Mouse (Mus musculus) thymus, postnatal 25 days (tissue): Measurements from ENCODE around the gene Slc43a3.

ENCODE experiments used
- DNase-seq: peaks from one replicate; pipeline ENCODE4 v3.0.0; 2022

Gene Slc43a3

GRCm38 (mm10) chr2:84938249-84938946, 2.0 kb downstream of the Slc43a3 start:
- no peak for DNase-seq

- no peak for DNase-seq
These were observed 2.9 kb downstream of the Slc43a3 start for GRCm38 (mm10) chr2:84939306-84939705.

- DNase-seq: no peak
These were observed 3.3 kb downstream of the Slc43a3 start for GRCm38 (mm10) chr2:84939711-84940110.

DNA sequence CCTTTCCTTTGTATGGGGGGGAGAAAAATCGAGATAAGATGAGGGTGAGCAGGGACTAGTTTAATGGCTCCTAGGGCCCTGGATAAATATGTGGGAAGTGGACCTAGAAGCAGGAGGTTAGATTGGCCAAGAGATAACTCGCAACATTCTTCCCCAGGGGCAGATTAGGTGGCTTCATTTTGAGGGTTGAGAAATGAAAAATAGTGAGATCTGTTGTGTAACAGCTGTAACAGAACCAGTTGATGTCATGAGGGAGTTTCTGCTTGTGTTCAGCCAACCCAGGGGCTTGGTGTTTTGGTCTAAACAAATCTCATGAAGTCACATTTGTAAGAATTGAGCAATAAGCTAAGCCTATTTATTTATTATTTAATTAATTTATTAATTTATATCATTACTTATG, 5.0 kb downstream of the Slc43a3 start:
- no peak for DNase-seq

DNA sequence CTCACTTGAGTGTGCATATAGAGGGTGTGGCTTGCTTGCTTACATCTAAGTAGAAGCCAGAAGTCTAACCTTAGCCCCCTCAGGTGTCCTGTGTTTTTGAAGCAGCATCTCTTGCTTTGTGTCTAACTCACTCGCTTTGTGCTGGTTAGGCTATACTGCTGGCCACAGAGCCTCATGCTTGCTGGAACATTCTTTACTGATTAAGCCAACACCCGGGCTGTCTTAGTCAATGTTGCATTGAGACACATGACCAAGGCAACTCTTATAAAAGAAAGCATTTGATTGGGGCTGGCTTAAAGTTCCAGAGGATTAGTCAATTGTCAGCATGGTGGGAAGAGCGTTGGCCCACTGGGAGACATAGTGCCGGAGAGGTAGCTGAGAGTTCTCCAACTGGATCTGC, 5.4 kb downstream of the Slc43a3 start:
- DNase-seq: no peak

DNA sequence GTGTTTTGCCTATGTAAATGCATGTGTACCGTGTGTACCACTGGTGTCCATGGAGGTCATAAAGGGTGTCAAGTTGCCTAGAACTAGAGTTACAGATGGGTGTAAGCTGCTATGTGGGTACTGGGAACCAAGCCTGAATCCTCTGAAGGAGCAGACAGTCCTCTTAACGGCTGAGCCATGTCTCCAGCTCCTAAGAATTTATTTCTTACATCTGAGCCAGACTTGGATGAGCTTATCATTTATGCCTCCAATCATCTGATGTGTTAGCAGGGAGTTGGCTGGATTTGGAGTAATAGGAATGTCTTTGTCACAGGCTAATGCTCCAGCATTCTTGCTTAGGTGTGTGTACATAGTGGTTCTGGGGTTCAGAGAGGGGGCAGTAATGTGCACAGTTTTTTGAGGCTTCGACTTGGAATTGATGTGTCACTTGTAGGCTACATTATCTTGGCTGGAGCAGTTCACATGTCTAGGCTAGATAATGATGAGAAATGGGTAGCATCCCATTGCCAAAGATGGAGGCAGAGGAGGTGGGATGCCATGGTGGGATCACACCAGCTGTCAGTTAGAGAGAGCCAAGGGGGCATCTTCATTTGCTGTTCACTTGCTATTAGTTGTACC, 10.9 kb downstream of the Slc43a3 start:
- no peak for DNase-seq

DNA sequence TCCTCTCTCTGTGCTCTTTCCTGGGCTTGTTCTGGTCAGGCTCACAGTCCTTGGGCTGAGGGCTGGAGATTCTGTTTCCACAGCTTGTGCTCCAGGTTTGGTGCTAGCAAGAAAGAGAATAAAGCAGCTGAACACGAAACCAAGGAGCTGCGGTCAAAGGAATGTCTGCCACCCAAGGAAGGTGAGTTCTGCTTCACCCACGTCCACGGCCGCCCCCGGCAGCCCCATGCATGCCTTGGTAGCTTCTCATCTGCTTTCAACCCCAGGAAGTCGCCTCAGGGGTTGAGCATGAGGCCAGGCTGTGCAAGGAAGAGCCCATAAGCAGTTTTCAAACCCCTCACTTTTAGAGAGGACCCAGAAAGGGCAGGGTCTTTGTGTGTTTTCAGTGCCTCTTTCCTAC, 11.9 kb downstream of the Slc43a3 start:
- no peak for DNase-seq

- no peak for DNase-seq
These were observed 12.3 kb downstream of the Slc43a3 start for GRCm38 (mm10) chr2:84948721-84949120.

- no peak for DNase-seq
These were observed 14.6 kb downstream of the Slc43a3 start for GRCm38 (mm10) chr2:84951027-84951426.

DNA sequence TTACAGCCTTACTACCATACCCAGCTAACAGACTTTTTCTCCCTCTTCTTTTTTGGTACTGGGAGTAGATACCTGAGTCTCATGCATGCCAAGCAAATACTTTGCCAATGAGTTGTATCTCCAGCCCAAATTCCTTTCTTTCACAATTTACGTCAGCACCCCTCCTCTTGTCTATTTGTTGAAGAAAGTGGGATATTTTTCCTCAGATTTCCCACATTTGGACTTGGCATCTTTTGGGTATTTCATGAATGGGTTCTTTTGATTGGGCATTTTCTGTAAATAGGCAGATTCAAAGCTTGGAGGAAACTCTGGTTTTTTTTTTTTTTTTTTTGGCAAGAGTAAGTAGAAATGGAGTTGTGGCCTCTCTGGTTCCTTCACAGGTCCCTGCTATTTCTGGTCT, 15.9 kb downstream of the Slc43a3 start:
- DNase-seq: no peak

GRCm38 (mm10) chr2:84952693-84953092, 16.3 kb downstream of the Slc43a3 start:
- no peak for DNase-seq

GRCm38 (mm10) chr2:84955435-84955834, 19.1 kb downstream of the Slc43a3 start:
- no peak for DNase-seq

- DNase-seq: peak; percentile 62
These were observed 19.9 kb downstream of the Slc43a3 start for GRCm38 (mm10) chr2:84956274-84956673.

GRCm38 (mm10) chr2:84958588-84959264, 22.3 kb downstream of the Slc43a3 start:
- no peak for DNase-seq

- DNase-seq: no peak
These were observed 24.9 kb downstream of the Slc43a3 start for GRCm38 (mm10) chr2:84961300-84961699.

- no peak for DNase-seq
These were observed 25.5 kb downstream of the Slc43a3 start for GRCm38 (mm10) chr2:84961901-84962300.

DNA sequence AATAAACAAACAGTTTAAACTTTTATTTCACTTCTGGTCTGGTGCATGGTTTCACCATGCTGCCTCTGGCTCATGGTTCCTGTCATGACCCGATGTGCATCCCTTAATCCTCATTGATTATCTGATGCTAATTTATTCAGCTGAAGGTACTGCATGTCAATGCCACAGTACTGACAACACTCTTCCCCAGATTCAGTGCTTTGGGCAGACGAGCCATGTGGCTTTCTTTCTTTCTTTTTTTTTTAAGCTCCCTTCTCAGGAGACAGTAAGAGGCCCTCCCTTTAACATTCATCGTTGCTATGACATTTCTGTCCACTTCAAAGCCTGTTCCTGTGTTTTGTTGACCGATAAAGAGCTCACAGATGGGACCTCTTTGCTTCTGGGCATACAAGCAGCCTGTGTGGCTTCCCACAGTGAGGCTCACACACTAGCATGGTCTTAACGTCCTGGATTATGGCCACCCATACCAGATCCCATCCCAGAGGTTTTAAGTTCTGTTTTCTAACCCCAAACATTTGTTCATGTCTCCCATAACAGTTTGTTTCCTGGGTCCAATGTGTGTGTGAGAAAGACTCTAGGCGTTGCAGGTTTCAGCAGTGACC, 26.6 kb downstream of the Slc43a3 start:
- DNase-seq: no peak

DNA sequence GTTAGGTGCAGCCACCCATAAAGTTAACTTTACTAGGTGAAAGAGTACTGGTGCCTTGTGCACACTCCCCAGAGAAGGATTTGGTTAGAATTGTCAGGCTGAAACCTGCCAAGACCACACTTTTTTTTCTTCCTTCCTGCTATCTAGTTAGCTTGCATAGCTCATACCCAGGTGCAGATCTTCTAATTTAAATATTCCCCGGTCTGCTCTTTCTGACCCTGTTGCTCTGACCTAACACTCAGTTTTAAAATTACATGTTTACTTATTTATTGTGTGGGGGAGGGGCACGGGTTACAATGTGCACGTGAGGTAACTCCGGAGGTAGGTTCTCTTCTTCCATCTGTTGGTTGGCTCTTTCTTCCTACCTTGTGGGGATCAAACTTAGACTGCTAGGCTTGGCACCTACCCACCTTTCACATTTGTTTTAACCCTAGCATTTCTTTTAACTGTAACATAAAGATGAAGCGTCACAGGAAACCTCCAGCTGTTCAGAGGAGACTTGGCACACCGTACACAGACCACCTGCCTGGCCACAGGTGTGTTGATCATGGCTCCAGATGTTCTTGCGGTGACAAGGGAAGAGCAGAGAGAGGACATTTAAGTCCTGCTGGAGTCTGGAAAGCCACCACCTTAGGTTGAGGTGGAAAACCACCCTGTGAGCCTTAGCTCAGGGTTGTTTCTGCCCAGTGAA, 27.9 kb downstream of the Slc43a3 start:
- DNase-seq: no peak

GRCm38 (mm10) chr2:84967318-84967991, 31.1 kb downstream of the Slc43a3 start:
- no peak for DNase-seq

GRCm38 (mm10) chr2:84975580-84975979, 39.2 kb downstream of the Slc43a3 start:
- DNase-seq: no peak

- DNase-seq: no peak
These were observed 43.8 kb downstream of the Slc43a3 start, which contains the start of gene Prg2 for GRCm38 (mm10) chr2:84980188-84980587. Prg2 (plus strand) TSS chr2:84980461.

DNA sequence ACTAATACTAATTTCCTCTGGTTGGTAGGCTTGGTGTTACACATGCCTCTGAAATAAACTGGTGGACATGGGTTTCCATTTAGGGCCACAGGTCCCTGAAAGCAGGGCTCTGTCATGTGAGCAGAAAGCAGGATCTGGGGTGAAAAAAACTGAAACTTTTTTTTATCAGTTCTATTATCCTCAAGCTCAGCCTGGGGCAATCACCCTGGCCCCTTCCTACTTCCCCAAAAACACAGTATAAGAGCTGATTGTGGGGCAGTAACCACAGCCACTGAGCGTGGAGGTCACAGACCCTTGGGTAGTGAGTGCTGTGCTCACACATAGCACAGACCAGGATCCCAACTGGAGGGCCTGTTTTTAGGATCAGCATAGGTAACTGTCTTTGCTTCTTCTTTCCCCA, 51.6 kb downstream of the Slc43a3 start, which contains the start of gene Prg3:
Prg3 (plus strand) TSS at position 286 of the 400 bp plus-strand sequence.
- DNase-seq: no peak
